Mouse (Mus musculus): Measurements from ENCODE around the gene Tmem209.

GRCm38 (mm10) chr6:30545689-30546088 is 36.1 kb upstream of the Tmem209 start:
- no peak for TF ChIP-seq CTCF (IDR thresholded peaks at IDR 0.05 in 2 of 3, conservative IDR thresholded peaks at IDR 0.05 in 1 of 3; ENCODE audit: control insufficient read depth in 1 of 3, insufficient read depth in 1 of 3, low read depth in 2 of 3, low read length in 3 of 3, poor library complexity in 1 of 3, severe bottlenecking in 1 of 3)
- TF ChIP-seq ZC3H11A (IDR thresholded peaks at IDR 0.05; ENCODE audit: low read depth, low read length) = no peak
- no peak for TF ChIP-seq MAX (IDR thresholded peaks at IDR 0.05; ENCODE audit: low read length)
- no peak for TF ChIP-seq POLR2AphosphoS2 (IDR thresholded peaks at IDR 0.05; ENCODE audit: low read length)
- no peak for TF ChIP-seq HCFC1 (IDR thresholded peaks at IDR 0.05; ENCODE audit: low read depth, low read length)
- no peak for TF ChIP-seq USF2 (IDR thresholded peaks at IDR 0.05; ENCODE audit: borderline replicate concordance in 1 of 2, insufficient read depth in 1 of 2, low read depth in 1 of 2, low read length in 2 of 2)
- no peak for TF ChIP-seq POLR2A (IDR thresholded peaks at IDR 0.05; ENCODE audit: control insufficient read depth in 1 of 2, insufficient read depth in 1 of 2, low read depth in 1 of 2, low read length in 2 of 2, poor library complexity in 1 of 2)
- TF ChIP-seq E2F4 (IDR thresholded peaks at IDR 0.05; ENCODE audit: borderline replicate concordance, low read depth, low read length) = no peak
- no peak for TF ChIP-seq SIN3A (IDR thresholded peaks at IDR 0.05; ENCODE audit: low read length)
- no peak for TF ChIP-seq MAZ (IDR thresholded peaks at IDR 0.05; ENCODE audit: low read depth, low read length)
- TF ChIP-seq USF1 (IDR thresholded peaks at IDR 0.05; ENCODE audit: low read depth, low read length) = no peak
- TF ChIP-seq CHD2 (IDR thresholded peaks at IDR 0.05; ENCODE audit: low read length) = no peak
